Mouse (Mus musculus) midbrain, embryonic 14.5 days (tissue): ENCODE measurements around the gene Synrg. TPM values are rescaled to one million over a fixed set of nuclear protein-coding genes. Genes with fewer than 3 reads are reported as not detected.

Source experiments
- ATAC-seq: fragments of 200-750 bp; cut with Nextera tagmentation; 2 replicates; pipeline ENCODE4 v1.8.0; 2017; ENCODE audit warnings: moderate number of reproducible peaks, moderate library complexity; ENCODE audit not compliant: low FRiP score, low TSS enrichment
- DNase-seq: peaks from one replicate; pipeline ENCODE4 v3.0.0-alpha.2; 2015
- H3K27ac ChIP-seq: fragments of 300-500 bp; sonication (generic); replicated peaks from 2 replicates; pipeline ENCODE4 v1.5.1; 2014; ENCODE audit warnings: mild to moderate bottlenecking, low read depth, low read length, moderate library complexity
- H3K27me3 ChIP-seq: fragments of 300-500 bp; sonication (generic); 2 replicates; pipeline ENCODE4 v1.6.1; 2014; ENCODE audit warnings: low read length, control low read depth, mixed read lengths; ENCODE audit not compliant: control insufficient read depth, insufficient read depth
- H3K36me3 ChIP-seq: fragments of 300-500 bp; sonication (generic); 2 replicates; pipeline ENCODE4 v1.6.1; 2014; ENCODE audit warnings: low read length, control low read depth; ENCODE audit not compliant: control insufficient read depth, insufficient read depth
- H3K4me1 ChIP-seq: fragments of 300-500 bp; sonication (generic); 2 replicates; pipeline ENCODE4 v1.6.1; 2014; ENCODE audit warnings: mild to moderate bottlenecking, antibody characterized with exemption, low read length, control low read depth; ENCODE audit not compliant: control insufficient read depth, insufficient read depth
- H3K4me2 ChIP-seq: fragments of 300-500 bp; sonication (generic); 2 replicates; pipeline ENCODE4 v1.6.1; 2014; ENCODE audit warnings: mild to moderate bottlenecking, low read length, moderate library complexity
- H3K4me3 ChIP-seq: fragments of 300-500 bp; sonication (generic); replicated peaks from 2 replicates; pipeline ENCODE4 v1.5.1; 2014; ENCODE audit warnings: low read depth, low read length
- H3K9ac ChIP-seq: fragments of 300-500 bp; sonication (generic); replicated peaks from 2 replicates; pipeline ENCODE4 v1.6.1; 2014; ENCODE audit warnings: mild to moderate bottlenecking, low read length, moderate library complexity
- H3K9me3 ChIP-seq: fragments of 300-500 bp; sonication (generic); 2 replicates; pipeline ENCODE4 v1.6.1; 2016; ENCODE audit warnings: low read length, control low read depth, mixed read lengths; ENCODE audit not compliant: control insufficient read depth
- WGBS: fragments of 180-500 bp; shearing (Covaris S2); extraction: QIAGEN DNeasy Blood & Tissue Kit; methylation state at CpG from one replicate; pipeline ENCODE4 v1.1.7; 2014; 5-methylcytosine and 5-hydroxymethylcytosine counted together
- polyA plus RNA-seq: library from polyadenylated mRNA; unstranded; fragments of >200 nt; fragmentation: Nextera tagmentation; extraction: Ambion mirVana; gene quantifications from 2 replicates; pipeline ENCODE4 v1.2.1, GENCODE M21; 2014

Gene Synrg
- polyA plus RNA-seq, 1 experiment from 2014 or later, result 34.2 TPM

DNA sequence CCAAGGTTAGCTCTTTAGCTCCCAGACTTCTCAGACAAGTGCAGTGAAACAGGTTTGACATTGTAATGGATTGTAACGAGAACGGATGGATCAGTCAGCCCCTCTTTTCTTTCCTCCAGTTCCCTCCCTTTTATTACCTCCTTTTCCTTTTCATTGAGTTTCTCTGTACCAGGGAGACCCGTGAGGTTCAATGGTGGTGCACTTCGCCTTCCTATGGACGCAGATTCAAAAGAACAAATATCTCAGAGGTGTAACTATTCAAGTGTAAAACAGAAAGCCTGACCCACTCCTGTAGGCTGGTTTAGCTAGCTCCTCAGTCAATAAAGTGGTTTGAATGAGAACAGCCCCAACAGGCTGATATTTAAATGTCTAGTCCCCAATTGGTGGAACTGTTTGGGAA is 117.7 kb downstream of the Synrg start:
- no peaks in the 10 kb centered on the region for H3K9me3 ChIP-seq
- peaks cover 44% of the 10 kb centered on the region for H3K36me3 ChIP-seq
- H3K27me3 ChIP-seq, result no peaks in the 10 kb centered on the region
- 92% methylated on average over 5 of the region's 5 CpGs for WGBS
- DNase-seq, result no peak
- no peak for ATAC-seq
- no peaks in the 10 kb centered on the region for H3K4me1 ChIP-seq
- no peak overlapping the region for H3K27ac ChIP-seq
- no peak overlapping the region for H3K4me2 ChIP-seq
- H3K4me3 ChIP-seq, result no peak overlapping the region
- no peak overlapping the region for H3K9ac ChIP-seq

DNA sequence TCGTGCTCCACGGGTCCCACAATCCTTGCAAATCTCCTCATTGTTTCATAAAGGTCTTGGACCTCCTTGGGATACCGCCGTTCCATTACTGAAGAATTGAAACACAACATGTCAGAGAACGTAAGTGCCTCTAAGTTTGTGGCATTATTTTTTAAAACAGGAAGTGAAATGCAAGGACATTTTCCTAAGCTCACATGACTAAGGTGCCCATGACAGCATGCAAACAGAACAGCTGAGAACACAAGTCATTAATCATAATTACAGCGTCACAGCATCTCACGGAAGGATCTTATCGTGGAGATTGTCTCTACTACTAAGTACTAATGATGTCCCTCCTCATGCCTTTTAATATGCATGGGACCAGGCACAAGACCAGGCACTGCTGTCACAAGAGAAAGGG is 126.3 kb downstream of the Synrg start:
- H3K4me1 ChIP-seq, result no peaks in the 10 kb centered on the region
- 92% methylated on average over 8 of the region's 8 CpGs for WGBS
- H3K36me3 ChIP-seq, result peaks cover 56% of the 10 kb centered on the region
- H3K4me3 ChIP-seq, result no peak overlapping the region
- H3K4me2 ChIP-seq, result no peak overlapping the region
- DNase-seq, result no peak
- no peaks in the 10 kb centered on the region for H3K9me3 ChIP-seq
- no peak overlapping the region for H3K9ac ChIP-seq
- H3K27ac ChIP-seq, result no peak overlapping the region
- no peak for ATAC-seq
- no peaks in the 10 kb centered on the region for H3K27me3 ChIP-seq

Other genes with a start within 250 kb of the Synrg start
- not detected in 2 replicates for gene Wfdc21, start 217.5 kb upstream of the Synrg start, polyA plus RNA-seq
- 36.6 and 37.2 TPM in 2 replicates for gene Heatr6, start 210.7 kb upstream of the Synrg start, polyA plus RNA-seq
- gene Hnf1b, start 114.4 kb upstream of the Synrg start, polyA plus RNA-seq, result 0.12 TPM in 2 replicates
- gene Ddx52, start 22.4 kb upstream of the Synrg start, polyA plus RNA-seq, result 22.5 and 28.8 TPM in 2 replicates
- 8.4 and 9.0 TPM in 2 replicates for gene Dusp14, start 104.8 kb downstream of the Synrg start, polyA plus RNA-seq
- gene Tada2a, start 165.2 kb downstream of the Synrg start, polyA plus RNA-seq, result 27.6 and 31.0 TPM in 2 replicates
- 33.4 and 40.8 TPM in 2 replicates for gene Acaca, start 165.2 kb downstream of the Synrg start, polyA plus RNA-seq
- 0.29 TPM in 1 of 2 replicates, not detected in the other for gene Gm11437, start 203.0 kb downstream of the Synrg start, polyA plus RNA-seq